Mouse (Mus musculus): ENCODE results near the gene Col4a4. TPM values are rescaled to one million over a fixed set of nuclear protein-coding genes. Genes with fewer than 3 reads are reported as not detected.

The Col4a4 gene
- polyA plus RNA-seq, 1 experiment from 2014 or later = 0.10 TPM

Other genes starting within 250 kb of the Col4a4 start
- gene Col4a3, start 72 bp upstream of the Col4a4 start, polyA plus RNA-seq (2016; fragmentation: Nextera tagmentation; extraction: Ambion mirVana) = 0.23 and 0.24 TPM in 2 replicates
- gene Mff, start 138.0 kb upstream of the Col4a4 start, polyA plus RNA-seq (2016; fragmentation: Nextera tagmentation; extraction: Ambion mirVana) = 272 and 294 TPM in 2 replicates
- gene Tm4sf20, start 181.6 kb upstream of the Col4a4 start, polyA plus RNA-seq (2016; fragmentation: Nextera tagmentation; extraction: Ambion mirVana) = 0.22 TPM in 1 of 2 replicates, not detected in the other
- gene Gm47791, start 184.4 kb upstream of the Col4a4 start, polyA plus RNA-seq (2016; fragmentation: Nextera tagmentation; extraction: Ambion mirVana) = not detected in 2 replicates